Mouse (Mus musculus) adrenal gland, adult 2 months (tissue): ENCODE measurements at regions not wholly inside any gene's neighbourhood (a gene's known extent, or its start where the extent isn't known, plus 50 kb on each side); places are given as distances from the start of the nearest gene placed in this dataset.

Source experiments
- DNase-seq: peaks from one replicate; pipeline ENCODE4 v3.0.0; 2021

DNA sequence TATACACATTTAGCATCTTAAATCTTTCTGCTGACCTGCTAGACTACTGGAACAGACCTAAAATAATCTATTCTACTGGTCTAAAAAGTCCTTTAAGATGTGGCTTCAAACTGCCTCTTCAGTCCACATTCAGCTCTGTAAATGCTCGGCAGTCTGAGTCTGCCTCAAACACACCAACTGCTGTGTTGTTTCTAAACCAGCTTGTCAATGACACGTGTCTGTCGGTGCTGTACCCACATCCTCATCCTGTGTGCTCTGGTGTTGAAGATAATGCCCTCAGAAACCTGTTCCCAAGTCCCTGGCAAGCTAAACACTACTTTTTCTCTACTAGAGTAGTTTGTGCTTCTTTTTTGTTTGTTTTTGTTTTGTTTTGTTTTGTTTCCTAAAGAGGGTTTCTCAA, 58.9 kb upstream of the Mbnl1 start:
- no peak for DNase-seq

DNA sequence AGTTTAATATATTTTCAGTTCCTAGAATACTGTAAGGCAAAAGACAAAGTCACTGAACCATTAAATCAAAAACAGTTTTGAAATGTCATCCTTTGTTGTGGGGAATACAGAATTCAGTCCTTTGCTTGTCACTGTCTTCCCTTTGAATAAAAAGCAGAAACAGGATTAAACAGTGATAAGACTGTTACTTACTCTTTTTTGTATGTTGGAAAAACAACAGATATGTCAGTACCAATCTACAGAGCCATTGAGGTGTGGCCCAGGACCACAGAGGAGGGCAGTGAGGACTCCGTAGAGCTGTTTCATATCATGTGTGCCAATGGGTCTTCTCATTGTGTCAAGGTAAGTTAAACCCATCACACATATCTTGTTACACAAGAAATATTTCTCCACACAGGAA, 55.6 kb upstream of the Mbnl1 start:
- no peak for DNase-seq

- no peak for DNase-seq
Measured at GRCm38 (mm10) chr3:60418652-60419051, 54.0 kb upstream of the Mbnl1 start.

DNA sequence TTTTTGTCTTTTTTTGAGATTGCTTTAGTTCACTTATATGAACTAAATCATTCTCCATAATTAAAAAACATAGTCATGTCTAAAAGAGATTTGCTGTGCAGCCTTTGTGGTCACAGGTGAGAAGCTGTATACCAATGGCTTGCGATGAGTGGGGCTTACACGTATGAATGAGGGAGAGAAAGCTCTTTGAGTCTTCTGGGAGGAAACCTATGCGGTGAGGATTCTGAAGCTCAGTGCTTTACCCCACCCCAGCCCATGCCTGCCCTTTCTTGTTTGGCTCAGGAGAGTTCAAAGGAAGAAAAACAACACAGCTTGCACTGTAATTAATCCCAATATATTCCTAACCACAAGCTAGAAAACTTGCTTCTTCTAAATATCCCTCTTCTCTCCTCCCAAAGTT, 53.4 kb upstream of the Mbnl1 start:
- DNase-seq: no peak
